Mouse (Mus musculus): ENCODE data around the gene Kcnip4.

Gene Kcnip4

DNA sequence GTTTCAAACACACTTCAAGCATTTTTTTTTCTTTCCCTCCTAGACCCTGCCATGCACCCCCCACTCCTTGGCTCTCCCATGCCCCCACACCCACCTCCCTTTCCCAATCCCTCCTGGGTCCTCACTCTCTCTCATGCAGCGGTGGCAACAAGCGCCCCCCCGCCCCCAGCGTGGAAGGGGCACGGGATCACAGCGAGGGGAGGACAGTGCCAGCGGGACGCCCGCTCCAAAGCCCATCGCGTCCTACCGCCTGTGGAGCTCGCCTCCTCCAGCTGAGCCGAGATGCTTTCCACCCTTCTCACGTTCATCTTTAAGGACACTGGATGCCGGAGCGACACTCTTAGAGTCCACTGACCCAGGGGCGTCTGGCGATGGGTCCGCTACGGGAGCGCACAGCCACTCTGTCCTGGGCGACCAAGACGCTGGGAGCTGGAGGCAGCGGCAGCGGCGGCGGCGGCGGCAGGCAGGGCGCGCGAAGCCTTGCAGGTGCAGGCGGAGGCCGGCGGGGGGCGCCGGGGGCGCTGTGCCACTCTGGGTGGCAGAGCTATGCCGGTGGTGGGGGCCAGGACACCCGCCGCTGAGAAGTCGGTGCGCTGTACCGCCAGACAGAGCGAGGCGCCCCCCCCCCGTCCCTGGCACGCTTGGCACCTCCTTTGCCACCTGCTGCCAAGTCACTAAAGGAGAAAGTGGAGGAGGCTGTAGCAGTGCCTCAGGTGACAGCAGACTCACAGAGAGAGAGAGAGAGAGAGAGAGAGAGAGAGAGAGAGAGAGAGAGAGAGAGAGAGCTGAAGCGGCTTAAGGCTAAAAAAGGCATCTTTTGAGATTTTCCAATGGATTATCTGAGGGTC is at the start of gene Kcnip4:
Gene Kcnip4, minus strand, starts transcription at position 514 of the 848 bp plus-strand sequence.
- in situ Hi-C loops (cut with MboI, MseI): no loop called here

DNA sequence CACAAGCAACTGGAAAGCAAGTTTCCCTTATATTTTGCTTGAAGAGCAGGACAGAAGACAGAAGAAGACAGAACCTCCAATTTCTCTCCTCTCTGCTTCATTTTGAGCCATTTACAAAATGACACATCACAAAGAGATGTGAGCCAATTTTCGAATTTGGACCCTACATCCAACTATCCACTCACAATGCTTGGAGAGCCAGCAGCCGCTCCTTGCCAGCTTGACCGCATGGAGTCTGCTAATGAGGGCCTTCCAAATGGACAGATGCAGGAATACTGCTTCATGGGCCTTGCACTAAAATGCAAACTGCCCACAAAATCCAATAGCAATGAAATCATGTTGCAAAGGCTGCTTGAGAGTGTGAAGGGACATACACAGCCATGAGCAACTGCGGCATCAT is 47.2 kb upstream of the Kcnip4 start:
- in situ Hi-C loops (cut with MboI, MseI): no loop called here

DNA sequence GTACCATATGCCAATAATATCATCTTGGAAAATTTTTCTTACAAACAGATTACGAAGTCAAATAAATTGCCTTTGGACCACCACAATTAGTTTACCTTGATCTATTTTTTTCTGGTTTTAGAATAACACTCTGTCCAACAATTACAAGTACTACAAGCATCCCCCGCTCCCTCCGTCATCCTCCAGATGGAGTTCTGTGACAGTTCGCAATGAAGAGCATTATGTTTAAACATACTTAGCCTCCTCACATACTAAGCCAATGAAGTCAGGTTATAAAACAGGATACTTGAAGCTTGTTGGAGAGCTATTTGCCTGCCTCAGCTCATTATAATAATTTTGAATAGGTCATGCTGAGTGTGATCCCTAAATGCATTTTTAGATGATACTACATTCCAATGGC is 39.0 kb upstream of the Kcnip4 start:
- in situ Hi-C loops (cut with MboI, MseI): no loop called here

DNA sequence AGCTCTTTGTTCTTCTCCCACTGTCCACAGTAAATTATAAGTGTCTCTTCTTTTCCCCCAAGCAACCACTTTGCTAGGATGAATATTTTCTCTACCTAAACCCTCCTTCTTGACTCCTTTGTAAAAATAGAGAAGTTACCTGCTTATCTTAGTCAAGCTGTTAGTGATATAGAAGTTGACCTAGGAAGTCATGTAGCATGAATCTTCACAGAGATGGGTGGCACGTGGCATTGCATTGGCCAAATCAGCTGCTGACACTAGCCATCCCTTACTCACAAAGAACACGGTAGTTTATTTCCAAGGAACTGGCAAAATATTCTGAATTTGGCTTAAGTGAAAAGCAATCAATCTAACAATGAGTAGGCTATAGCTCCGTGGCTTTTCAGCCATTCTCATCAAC is 32.7 kb upstream of the Kcnip4 start:
- in situ Hi-C loops (cut with MboI, MseI): no loop called here

- in situ Hi-C loops (cut with MboI, MseI): no loop called here
These were observed 23.2 kb upstream of the Kcnip4 start for GRCm38 (mm10) chr5:49547884-49548283.

DNA sequence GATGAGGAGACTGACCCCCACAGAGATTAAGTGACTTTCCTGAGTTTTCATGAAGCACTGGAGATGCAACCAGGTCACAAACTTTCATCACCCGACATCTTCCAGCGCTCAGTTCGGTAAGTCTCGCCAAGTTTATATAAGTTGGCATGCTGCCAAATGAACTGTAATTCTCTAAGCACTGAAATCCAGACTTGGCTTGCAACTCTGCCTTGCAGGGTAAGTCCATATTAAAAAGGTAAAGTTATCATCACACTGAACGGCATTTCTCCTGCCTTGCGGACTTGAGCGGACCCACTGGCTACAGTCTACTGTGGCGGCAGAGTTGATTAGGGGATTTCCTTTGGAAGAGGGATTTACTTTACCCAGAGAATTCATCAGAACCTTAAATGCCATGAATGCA is 4.7 kb upstream of the Kcnip4 start:
- in situ Hi-C loops (cut with MboI, MseI): no loop called here

DNA sequence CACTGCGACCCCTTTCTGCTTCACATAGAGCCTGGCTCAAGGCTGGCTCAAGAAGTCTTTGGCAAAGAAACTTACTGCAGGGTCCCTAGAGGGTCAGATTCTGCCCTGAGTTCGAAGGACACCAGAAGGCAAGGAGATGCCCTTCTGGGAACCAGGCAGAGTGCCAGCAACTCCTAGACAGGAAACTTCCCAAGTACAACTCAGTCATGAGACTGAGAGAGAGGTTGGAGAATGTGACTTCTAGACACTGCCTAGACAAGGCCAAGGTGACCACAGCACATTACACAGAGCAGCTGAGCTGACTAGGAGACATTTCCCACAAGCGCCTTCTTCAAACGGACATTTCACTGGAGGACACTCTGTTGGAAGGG is 520 bp upstream of the Kcnip4 start:
- in situ Hi-C loops (cut with MboI, MseI): no loop called here

DNA sequence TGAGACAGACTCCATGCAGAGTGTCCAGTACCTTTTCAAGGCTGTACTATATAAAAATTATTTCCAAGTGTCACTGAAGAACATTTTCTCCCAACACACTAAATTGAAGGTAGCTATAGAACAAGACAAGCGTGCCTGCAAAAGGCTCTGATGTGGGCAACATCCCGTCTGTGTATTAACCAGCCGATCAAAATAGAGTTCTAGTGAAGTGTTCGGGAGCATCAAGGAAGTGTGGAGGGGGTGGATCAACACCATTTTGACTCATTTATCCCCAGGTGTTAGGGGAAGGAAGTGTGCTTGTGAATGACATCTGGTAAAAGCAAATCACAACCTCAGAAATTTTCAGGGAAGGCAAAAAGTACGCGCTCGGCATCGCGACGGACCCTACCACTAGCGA is 712 bp downstream of the Kcnip4 start:
- in situ Hi-C loops (cut with MboI, MseI): no loop called here

DNA sequence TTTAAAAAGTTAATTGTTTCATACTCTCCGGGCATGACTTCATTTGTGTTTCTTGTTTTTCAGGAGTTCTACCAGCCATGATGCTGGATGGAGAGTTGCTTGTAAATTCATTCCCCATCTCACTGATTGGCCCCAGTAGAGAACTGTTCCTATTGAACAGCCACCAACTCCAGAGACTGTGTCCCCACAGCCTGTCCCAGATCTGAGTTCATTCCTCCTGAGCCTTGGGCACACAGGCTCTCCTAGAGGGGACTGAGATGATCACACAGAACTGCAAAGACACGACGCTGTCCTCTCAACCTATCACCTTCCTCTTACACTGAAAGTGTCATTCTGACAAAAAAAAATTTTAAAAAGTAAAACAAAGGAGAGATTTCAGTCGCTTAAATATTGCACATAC is 1.7 kb downstream of the Kcnip4 start:
- in situ Hi-C loops (cut with MboI, MseI): no loop called here

GRCm38 (mm10) chr5:49498743-49499142 is 26.0 kb downstream of the Kcnip4 start:
- in situ Hi-C loops (cut with MboI, MseI): no loop called here

GRCm38 (mm10) chr5:49487270-49487669 is 37.4 kb downstream of the Kcnip4 start:
- in situ Hi-C loops (cut with MboI, MseI): no loop called here

GRCm38 (mm10) chr5:49470738-49471137 is 54.0 kb downstream of the Kcnip4 start:
- in situ Hi-C loops (cut with MboI, MseI): no loop called here

DNA sequence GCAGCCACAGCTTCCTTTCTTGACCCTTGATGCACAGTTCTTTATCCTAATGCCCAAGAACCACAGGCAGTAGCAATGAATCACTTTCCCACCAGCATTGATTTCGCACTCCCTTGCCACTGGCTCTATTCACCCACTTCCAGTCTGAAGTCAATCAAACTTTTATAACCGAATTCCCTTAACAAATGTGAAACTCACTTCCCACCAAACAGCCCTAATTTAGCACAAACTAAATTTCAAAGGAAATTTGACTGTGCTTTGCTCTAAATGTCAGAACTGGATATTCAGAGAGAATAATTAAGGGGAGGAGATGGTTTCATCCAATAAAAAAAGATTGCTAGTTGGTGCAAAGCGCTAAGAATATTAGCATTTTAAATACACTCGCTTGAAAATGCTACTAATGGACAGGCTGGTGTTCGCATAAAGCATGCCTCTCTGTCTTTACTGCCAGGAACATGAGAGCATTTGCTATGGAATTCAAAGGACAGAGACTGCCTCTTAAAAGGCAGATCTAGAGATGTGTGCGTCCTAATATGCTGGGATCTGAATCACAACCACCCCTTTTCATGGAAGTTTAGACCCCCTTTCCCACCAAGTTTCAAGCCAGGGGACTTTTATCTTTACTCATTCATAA is 63.9 kb downstream of the Kcnip4 start:
- in situ Hi-C loops (cut with MboI, MseI): no loop called here

DNA sequence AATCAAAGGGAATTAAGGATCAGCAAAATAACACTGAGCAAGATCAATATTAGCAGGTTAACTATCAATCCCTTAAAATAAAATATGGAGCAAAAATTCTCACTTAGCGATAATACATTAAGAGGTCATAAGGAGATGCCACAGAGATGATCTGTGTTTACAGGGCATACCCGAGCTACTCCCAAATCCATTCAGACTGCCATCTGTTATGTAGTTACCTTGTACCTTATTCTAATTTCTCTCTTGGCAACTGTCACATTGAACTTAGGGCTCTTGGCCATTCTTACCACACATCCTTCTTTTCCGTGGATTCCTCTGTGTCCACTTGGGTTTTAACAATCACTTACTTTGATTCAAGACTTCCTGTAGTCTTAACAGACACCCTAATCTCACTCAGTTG is 71.6 kb downstream of the Kcnip4 start:
- in situ Hi-C loops (cut with MboI, MseI): no loop called here

- in situ Hi-C loops (cut with MboI, MseI): no loop called here
These were observed 73.4 kb downstream of the Kcnip4 start for GRCm38 (mm10) chr5:49451295-49451694.

- in situ Hi-C loops (cut with MboI, MseI): no loop called here
These were observed 73.8 kb downstream of the Kcnip4 start for GRCm38 (mm10) chr5:49450876-49451275.

DNA sequence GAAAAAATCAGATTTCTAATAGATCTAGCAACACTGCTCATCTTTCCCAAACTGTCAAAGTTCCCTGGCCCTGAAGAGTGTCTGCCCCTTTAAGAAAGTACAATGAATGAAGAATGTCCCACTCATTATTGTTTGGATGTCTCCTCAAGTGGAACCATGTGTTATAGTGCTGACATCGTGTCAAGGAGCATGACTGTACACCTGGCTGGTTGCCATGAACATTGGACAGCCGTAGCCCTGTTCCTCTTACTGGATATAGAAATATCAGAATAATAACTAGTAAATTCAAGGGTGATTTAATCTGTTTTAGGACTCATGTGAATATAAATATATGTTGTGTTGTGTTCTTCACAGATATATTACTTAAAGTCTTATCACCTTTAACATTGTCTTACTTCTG is 87.5 kb downstream of the Kcnip4 start:
- in situ Hi-C loops (cut with MboI, MseI): no loop called here

DNA sequence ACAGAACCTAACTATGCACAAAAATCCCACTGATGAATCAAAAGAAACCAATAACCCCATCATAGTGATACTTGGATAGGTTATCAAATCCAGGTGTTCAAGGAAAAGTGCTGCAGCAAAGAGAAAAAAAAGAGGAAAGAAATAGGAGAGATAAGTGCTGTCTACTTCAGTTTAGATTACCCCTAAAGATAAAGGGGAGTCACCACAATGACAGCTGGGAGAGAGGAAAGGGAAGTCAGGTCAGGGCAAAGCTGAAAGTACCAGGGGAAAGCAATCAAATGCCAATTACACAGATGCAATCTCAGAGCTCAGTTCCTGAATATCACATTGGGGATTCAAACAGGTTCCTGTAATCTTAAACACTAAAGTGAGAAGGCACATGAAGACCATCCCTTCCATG is 97.0 kb downstream of the Kcnip4 start:
- in situ Hi-C loops (cut with MboI, MseI): loop anchor here (10.0 kb wide), 1 partner anchor 1143 kb away; no protein-coding TSS in a partner anchor

- in situ Hi-C loops (cut with MboI, MseI): loop anchor here (10.0 kb wide), 1 partner anchor 1135 kb away; no protein-coding TSS in a partner anchor
These were observed 105.0 kb downstream of the Kcnip4 start for GRCm38 (mm10) chr5:49419707-49420106.

DNA sequence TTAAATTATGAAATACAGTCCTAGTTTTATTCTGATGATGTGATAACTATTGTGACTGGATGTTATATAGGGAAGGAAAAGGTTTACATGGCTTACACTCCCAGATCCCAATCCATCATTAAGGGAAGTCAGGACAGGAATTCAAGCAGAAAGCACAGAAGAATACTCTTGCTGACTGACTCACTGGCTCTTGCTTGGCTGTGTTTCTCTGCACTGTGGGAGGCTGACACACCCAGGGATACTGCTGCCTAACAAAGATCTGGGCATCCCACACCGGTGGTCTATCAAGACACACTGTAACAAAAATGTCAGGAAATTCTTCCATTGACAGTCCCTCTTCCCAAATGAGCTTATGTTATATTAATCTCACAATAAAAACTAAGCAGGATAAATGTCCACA is 116.4 kb downstream of the Kcnip4 start:
- in situ Hi-C loops (cut with MboI, MseI): no loop called here

GRCm38 (mm10) chr5:49370543-49371076 is 154.1 kb downstream of the Kcnip4 start:
- in situ Hi-C loops (cut with MboI, MseI): no loop called here

GRCm38 (mm10) chr5:49368636-49369423 is 155.9 kb downstream of the Kcnip4 start:
- in situ Hi-C loops (cut with MboI, MseI): loop anchor here (5.0 kb wide), 1 partner anchor 593 kb away; no protein-coding TSS in a partner anchor

Measured in T-helper 2 cell (primary cell).